ENCODE assay signal across 22 mouse cellular contexts in the genomic region with DNA sequence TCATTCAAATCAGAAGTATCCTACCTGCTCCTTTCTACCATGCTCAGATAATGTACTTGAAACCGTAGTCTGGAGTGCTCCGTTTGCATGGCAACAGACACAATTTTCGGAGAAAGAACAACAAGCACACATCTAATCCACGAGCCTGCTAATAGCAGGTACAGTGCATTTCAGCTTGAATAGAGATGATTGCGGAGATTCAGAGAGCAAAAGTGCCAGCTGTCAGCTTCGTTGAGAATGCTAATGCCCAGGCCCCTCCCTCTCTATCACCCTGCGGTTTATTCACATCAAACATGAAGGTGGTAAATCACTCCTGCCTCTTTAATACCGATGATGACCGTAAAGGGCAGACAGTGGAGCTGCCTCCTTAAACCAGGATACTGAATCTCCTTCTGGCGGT.
DNase-seq lines count a peak whose midpoint lies in the region; ATAC-seq and TF ChIP-seq lines count a peak whose summit lies in the region.
"Had no signal": no experiment of that assay in that cellular context is flagged by ENCODE, and none has a peak within 500 bp of the region (broad histone marks: within the 10 kb centered on the region; RNA-seq: fewer than 3 reads in every experiment).

No protein-coding gene starts in this region.

- no peak overlapping the region for H3K4me3 ChIP-seq in forebrain, embryonic 11.5 days (ENCODE audit: low read depth, low read length)
- H3K4me3 ChIP-seq in forebrain, embryonic 10.5 days: no peak overlapping the region
- H3K4me3 ChIP-seq in left cerebral cortex, adult 2 months: no peak overlapping the region
- no peak overlapping the region for H3K4me3 ChIP-seq in forebrain, embryonic 13.5 days
- H3K4me3 ChIP-seq in midbrain, embryonic 16.5 days (ENCODE audit: low read depth, low read length): no peak overlapping the region
- H3K4me3 ChIP-seq: embryonic facial prominence, embryonic 13.5 days; heart, embryonic 15.5 days; midbrain, embryonic 12.5 days had no signal

- no peak overlapping the region for H3K9ac ChIP-seq in forebrain, embryonic 11.5 days (ENCODE audit: low read length)
- no peak overlapping the region for H3K9ac ChIP-seq in forebrain, embryonic 13.5 days
- no peak overlapping the region for H3K9ac ChIP-seq in midbrain, embryonic 16.5 days (ENCODE audit: low read depth, low read length)
- H3K9ac ChIP-seq: embryonic facial prominence, embryonic 13.5 days; heart, embryonic 15.5 days; midbrain, embryonic 12.5 days had no signal

- ATAC-seq in forebrain, embryonic 11.5 days (replicated peaks; ENCODE audit: low FRiP score): 0 out of 2 replicates have a peak, but pooled peaks have one; percentile 12
- peak; percentile 77 for ATAC-seq in forebrain, embryonic 13.5 days
- peak; percentile 40; the same call in 1 of the 2 replicates for ATAC-seq in midbrain, embryonic 16.5 days
- ATAC-seq: activated CD4-positive, CD25-positive, alpha-beta regulatory T cell, adult 4 months; Patski had no signal

- no peak overlapping the region for H3K4me2 ChIP-seq in forebrain, embryonic 11.5 days (ENCODE audit: low read depth, low read length, severe bottlenecking)
- H3K4me2 ChIP-seq in forebrain, embryonic 13.5 days: 0 out of 2 replicates have a peak overlapping the region, but pooled peaks have one; percentile 3
- H3K4me2 ChIP-seq in midbrain, embryonic 16.5 days (ENCODE audit: low read length): no peak overlapping the region
- H3K4me2 ChIP-seq: embryonic facial prominence, embryonic 13.5 days; heart, embryonic 15.5 days; liver, embryonic 11.5 days; midbrain, embryonic 12.5 days had no signal

- TF ChIP-seq CTCF in left cerebral cortex, adult 2 months (IDR thresholded peaks at IDR 0.05): no peak

- H3K9me3 ChIP-seq in forebrain, embryonic 11.5 days (ENCODE audit: control insufficient read depth, low read length): no peaks in the 10 kb centered on the region
- no peaks in the 10 kb centered on the region for H3K9me3 ChIP-seq in forebrain, embryonic 10.5 days
- no peaks in the 10 kb centered on the region for H3K9me3 ChIP-seq in forebrain, embryonic 13.5 days (replicated peaks)
- no peaks in the 10 kb centered on the region for H3K9me3 ChIP-seq in midbrain, embryonic 16.5 days (replicated peaks; ENCODE audit: control insufficient read depth, low read length, poor library complexity, severe bottlenecking)
- H3K9me3 ChIP-seq: embryonic facial prominence, embryonic 13.5 days; heart, embryonic 15.5 days; midbrain, embryonic 12.5 days had no signal

- intact Hi-C loops in left cerebral cortex, adult 2 months (cut with DNase I): loop anchor here (5.0 kb wide), 1 partner anchor 45 kb away; no protein-coding TSS in a partner anchor
- intact Hi-C loops in left cerebral cortex, postnatal 14 days (cut with DNase I): loop anchor here (5.0 kb wide), 1 partner anchor 35 kb away; no protein-coding TSS in a partner anchor

- no peaks in the 10 kb centered on the region for H3K27me3 ChIP-seq in forebrain, embryonic 11.5 days (ENCODE audit: control insufficient read depth, insufficient read depth, low read length)
- no peaks in the 10 kb centered on the region for H3K27me3 ChIP-seq in forebrain, embryonic 10.5 days (ENCODE audit: poor library complexity, severe bottlenecking)
- H3K27me3 ChIP-seq in forebrain, embryonic 13.5 days: no peaks in the 10 kb centered on the region
- H3K27me3 ChIP-seq in midbrain, embryonic 16.5 days (ENCODE audit: control insufficient read depth, insufficient read depth, low read depth, low read length): no peaks in the 10 kb centered on the region
- H3K27me3 ChIP-seq: embryonic facial prominence, embryonic 13.5 days; heart, embryonic 15.5 days; midbrain, embryonic 12.5 days; Patski had no signal

- no peak overlapping the region for H3K27ac ChIP-seq in forebrain, embryonic 11.5 days (ENCODE audit: low read depth, low read length)
- no peak overlapping the region for H3K27ac ChIP-seq in forebrain, embryonic 10.5 days
- H3K27ac ChIP-seq in left cerebral cortex, adult 2 months: peak overlapping the region; percentile 83
- H3K27ac ChIP-seq in forebrain, embryonic 13.5 days: peak overlapping the region; percentile 65
- H3K27ac ChIP-seq in midbrain, embryonic 16.5 days (ENCODE audit: low read length): peak overlapping the region; percentile 58
- H3K27ac ChIP-seq: embryonic facial prominence, embryonic 13.5 days; heart, embryonic 15.5 days; midbrain, embryonic 12.5 days; stomach, postnatal 0 days had no signal

- 84% methylated on average over 10 of the region's 10 CpGs for WGBS in forebrain, embryonic 11.5 days
- 90% methylated on average over 10 of the region's 10 CpGs for WGBS in forebrain, embryonic 10.5 days
- WGBS in forebrain, embryonic 13.5 days: 59% methylated on average over 10 of the region's 10 CpGs
- WGBS in midbrain, embryonic 16.5 days: 72% methylated on average over 10 of the region's 10 CpGs

- H3K36me3 ChIP-seq in forebrain, embryonic 11.5 days (ENCODE audit: control insufficient read depth, insufficient read depth, low read length): no peaks in the 10 kb centered on the region
- H3K36me3 ChIP-seq in forebrain, embryonic 10.5 days (replicated peaks): no peaks in the 10 kb centered on the region
- H3K36me3 ChIP-seq in forebrain, embryonic 13.5 days (ENCODE audit: poor library complexity, severe bottlenecking): no peaks in the 10 kb centered on the region
- no peaks in the 10 kb centered on the region for H3K36me3 ChIP-seq in midbrain, embryonic 16.5 days (ENCODE audit: control insufficient read depth, insufficient read depth, low read length)
- H3K36me3 ChIP-seq: embryonic facial prominence, embryonic 13.5 days; heart, embryonic 15.5 days; midbrain, embryonic 12.5 days had no signal

- no peaks in the 10 kb centered on the region for H3K4me1 ChIP-seq in forebrain, embryonic 11.5 days (replicated peaks; ENCODE audit: control insufficient read depth, insufficient read depth, low read length)
- H3K4me1 ChIP-seq in forebrain, embryonic 10.5 days: no peaks in the 10 kb centered on the region
- H3K4me1 ChIP-seq in forebrain, embryonic 13.5 days: peaks cover 13% of the 10 kb centered on the region
- no peaks in the 10 kb centered on the region for H3K4me1 ChIP-seq in midbrain, embryonic 16.5 days (ENCODE audit: control insufficient read depth, insufficient read depth, low read length)
- H3K4me1 ChIP-seq: embryonic facial prominence, embryonic 13.5 days; heart, embryonic 15.5 days; midbrain, embryonic 12.5 days had no signal

- no peak for DNase-seq in forebrain, embryonic 11.5 days (ENCODE audit: low spot score)
- DNase-seq in forebrain, embryonic 10.5 days (ENCODE audit: extremely low spot score, low spot score): no peak
- no peak for DNase-seq in left cerebral cortex, adult 2 months (ENCODE audit: extremely low spot score in 1 of 2, low spot score in 2 of 2)
- DNase-seq in left cerebral cortex, postnatal 14 days (ENCODE audit: low spot score in 2 of 2): no peak
- no peak for DNase-seq in urinary bladder, postnatal 14 days (ENCODE audit: low spot score)
- DNase-seq in adrenal gland, postnatal 10 days: no peak
- DNase-seq: adrenal gland, postnatal 25 days; kidney, adult 18-20 months; kidney, postnatal 14 days; layer of hippocampus, adult 9-11 months; lung, adult 2 months; lung, postnatal 36 days; thymus, postnatal 14 days had no signal

Comparison
In these comparisons a context has a peak if more than half of its experiments do, and no peak if none do; other contexts are left out.
1. H3K27ac ChIP-seq: peak in left cerebral cortex, adult 2 months (single experiment), forebrain, embryonic 13.5 days (single experiment) and midbrain, embryonic 16.5 days (single experiment); none in forebrain, embryonic 11.5 days (single experiment) and forebrain, embryonic 10.5 days (single experiment).
2. ATAC-seq: peak in every context shown above with its lines; median percentile 77 in forebrain, embryonic 13.5 days; 40 in midbrain, embryonic 16.5 days; 12 in forebrain, embryonic 11.5 days.